Mouse (Mus musculus): ENCODE data around the gene Ubxn1.

DNA sequence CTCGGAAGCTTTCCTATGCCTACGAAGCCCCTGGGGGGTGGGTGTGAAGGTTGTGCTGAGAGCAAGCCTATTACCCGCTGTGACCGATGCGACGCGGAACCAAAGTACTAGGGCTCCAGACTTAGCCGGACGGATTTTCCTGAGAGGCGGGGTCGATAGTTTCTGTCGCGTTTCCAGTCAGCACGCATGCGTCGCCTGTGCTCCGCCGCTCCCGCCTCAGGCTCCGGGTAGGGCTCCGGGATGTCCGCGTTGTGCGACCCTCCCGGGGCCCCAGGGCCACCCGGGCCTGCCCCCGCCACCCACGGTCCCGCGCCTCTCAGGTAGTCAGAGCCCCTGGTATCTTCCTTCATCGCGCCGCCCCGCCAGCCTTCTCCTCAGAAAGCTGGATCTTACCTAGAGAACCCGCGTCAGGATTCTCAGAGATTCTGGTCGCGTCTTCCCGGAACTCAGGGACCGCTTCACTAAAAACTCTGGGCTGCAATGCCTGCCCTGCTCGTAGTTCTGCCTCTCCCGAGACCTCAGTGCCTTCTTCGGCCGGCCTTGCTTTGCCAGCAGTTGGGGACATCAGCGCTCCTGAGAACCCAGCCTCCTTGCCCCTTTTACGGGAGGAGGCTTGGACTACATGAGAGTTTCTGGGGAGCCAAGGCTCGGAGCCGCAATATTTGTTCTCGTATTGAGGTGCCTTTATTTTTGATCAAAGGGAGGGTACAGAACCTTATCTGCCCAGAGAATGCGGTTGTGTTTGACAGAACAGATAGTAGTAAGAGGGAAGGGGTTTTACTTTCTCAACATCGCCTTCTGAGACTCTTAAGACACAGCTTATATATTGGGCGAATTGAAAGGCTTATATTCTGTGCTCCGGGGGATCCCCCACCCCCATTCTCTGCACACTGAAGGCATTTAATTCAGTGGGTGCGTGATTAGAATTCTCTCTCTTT, 21.8 kb downstream of the Ubxn1 start, which contains the start of gene Ints5:
- TF ChIP-seq CTCF (IDR thresholded peaks at IDR 0.05; ENCODE audit: low read depth) (no peak), EP300 (IDR thresholded peaks at IDR 0.05; ENCODE audit: low read depth) (no peak)

All from liver, postnatal 0 days (tissue).